Comparison of ENCODE assay signal across 10 mouse cellular contexts in the genomic region with DNA sequence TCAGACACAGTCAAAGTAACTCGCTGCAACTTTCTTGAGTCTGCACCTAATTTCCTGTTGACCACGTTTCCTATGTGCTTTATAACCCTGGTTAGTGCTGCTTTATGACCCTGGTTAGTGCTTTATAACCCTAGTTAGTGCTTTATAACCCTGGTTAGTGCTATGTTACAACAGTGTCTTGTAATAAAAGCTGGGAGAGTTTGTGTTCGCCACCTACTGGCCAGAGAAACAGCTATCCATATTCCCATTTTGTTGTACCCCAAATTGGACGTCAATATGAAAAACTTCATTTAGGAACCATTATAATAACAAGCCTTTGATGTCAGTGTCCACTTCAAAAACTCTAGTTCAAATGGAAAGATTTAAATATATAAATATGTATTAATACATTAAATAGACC.
DNase-seq lines count a peak whose midpoint lies in the region; ATAC-seq and TF ChIP-seq lines count a peak whose summit lies in the region.
"Had no signal": no experiment of that assay in that cellular context is flagged by ENCODE, and none has a peak within 500 bp of the region (broad histone marks: within the 10 kb centered on the region; RNA-seq: fewer than 3 reads in every experiment).

No protein-coding gene starts in this region.

- H3K36me3 ChIP-seq in forebrain, postnatal 0 days (ENCODE audit: insufficient read depth), result no peaks in the 10 kb centered on the region
- H3K36me3 ChIP-seq in forebrain, embryonic 11.5 days (ENCODE audit: control insufficient read depth, insufficient read depth, low read length), result no peaks in the 10 kb centered on the region
- H3K36me3 ChIP-seq: lung, embryonic 15.5 days had no signal

- TF ChIP-seq CTCF in forebrain, postnatal 0 days (IDR thresholded peaks at IDR 0.05; ENCODE audit: low read depth), result peak; percentile 61

- no peak overlapping the region for H3K4me3 ChIP-seq in forebrain, postnatal 0 days (ENCODE audit: low read depth, low read length)
- H3K4me3 ChIP-seq in forebrain, embryonic 11.5 days (ENCODE audit: low read depth, low read length), result no peak overlapping the region
- H3K4me3 ChIP-seq: lung, embryonic 15.5 days had no signal

- H3K9me3 ChIP-seq in forebrain, postnatal 0 days (ENCODE audit: low read length), result no peaks in the 10 kb centered on the region
- no peaks in the 10 kb centered on the region for H3K9me3 ChIP-seq in forebrain, embryonic 11.5 days (ENCODE audit: control insufficient read depth, low read length)
- H3K9me3 ChIP-seq: lung, embryonic 15.5 days had no signal

- peak; percentile 43 for DNase-seq in forebrain, postnatal 0 days
- DNase-seq in forebrain, embryonic 11.5 days (ENCODE audit: low spot score), result no peak
- peak; percentile 13 to 14 for DNase-seq in kidney, postnatal 4 days
- DNase-seq in kidney, adult 18-20 months, result no peak
- DNase-seq in 3T3-L1 (ENCODE audit: low read depth, low spot score) (peak; percentile 21), adipocyte (ENCODE audit: low spot score) (peak; percentile 14)
- DNase-seq in spleen, postnatal 36 days (ENCODE audit: low spot score in 2 of 2), result no peak
- DNase-seq in right cerebral cortex, postnatal 10 days (ENCODE audit: low spot score in 2 of 2), result no peak
- DNase-seq: gastrocnemius, postnatal 10 days had no signal

- 58% methylated on average over 4 of the region's 4 CpGs for WGBS in forebrain, postnatal 0 days
- WGBS in forebrain, embryonic 11.5 days, result 59% methylated on average over 4 of the region's 4 CpGs

- H3K27ac ChIP-seq in forebrain, postnatal 0 days (ENCODE audit: low read depth, low read length), result no peak overlapping the region
- no peak overlapping the region for H3K27ac ChIP-seq in forebrain, embryonic 11.5 days (ENCODE audit: low read depth, low read length)
- H3K27ac ChIP-seq: lung, embryonic 15.5 days had no signal

- no peaks in the 10 kb centered on the region for H3K27me3 ChIP-seq in forebrain, postnatal 0 days (ENCODE audit: insufficient read depth, low read length)
- no peaks in the 10 kb centered on the region for H3K27me3 ChIP-seq in forebrain, embryonic 11.5 days (ENCODE audit: control insufficient read depth, insufficient read depth, low read length)
- H3K27me3 ChIP-seq: lung, embryonic 15.5 days had no signal

- no peak overlapping the region for H3K9ac ChIP-seq in forebrain, postnatal 0 days
- H3K9ac ChIP-seq in forebrain, embryonic 11.5 days (ENCODE audit: low read length), result no peak overlapping the region
- H3K9ac ChIP-seq: lung, embryonic 15.5 days had no signal

- no peak overlapping the region for H3K4me2 ChIP-seq in forebrain, postnatal 0 days (ENCODE audit: low read depth)
- H3K4me2 ChIP-seq in forebrain, embryonic 11.5 days (ENCODE audit: low read depth, low read length, severe bottlenecking), result no peak overlapping the region
- H3K4me2 ChIP-seq: lung, embryonic 15.5 days had no signal

- H3K4me1 ChIP-seq in forebrain, postnatal 0 days (ENCODE audit: insufficient read depth), result 0 out of 2 replicates have a peak, but pooled peaks cover 2% of the 10 kb centered on the region
- H3K4me1 ChIP-seq in forebrain, embryonic 11.5 days (replicated peaks; ENCODE audit: control insufficient read depth, insufficient read depth, low read length), result no peaks in the 10 kb centered on the region
- H3K4me1 ChIP-seq: lung, embryonic 15.5 days had no signal

- no peak for ATAC-seq in forebrain, postnatal 0 days
- no peak for ATAC-seq in forebrain, embryonic 11.5 days (replicated peaks; ENCODE audit: low FRiP score)

Comparison
In these comparisons a context has a peak if more than half of its experiments do, and no peak if none do; other contexts are left out.
1. DNase-seq: peak in forebrain, postnatal 0 days (single experiment), kidney, postnatal 4 days (2 of 2), 3T3-L1 (single experiment) and adipocyte (single experiment); none in forebrain, embryonic 11.5 days (single experiment), kidney, adult 18-20 months (single experiment), spleen, postnatal 36 days (0 of 2) and right cerebral cortex, postnatal 10 days (0 of 2).